Mouse (Mus musculus) limb, embryonic 14.5 days (tissue): Measurements from ENCODE around the gene Rptor. TPM values are rescaled to one million over a fixed set of nuclear protein-coding genes. Genes with fewer than 3 reads are reported as not detected.

Experiments used
- ATAC-seq: fragments of 200-750 bp; cut with Nextera tagmentation; 2 replicates; pipeline ENCODE4 v1.8.0; 2017; ENCODE audit warnings: low read depth, moderate number of reproducible peaks, moderate TSS enrichment; ENCODE audit not compliant: low FRiP score
- DNase-seq: peaks from one replicate; pipeline ENCODE4 v3.0.0-alpha.2; 2015; ENCODE audit warnings: low spot score
- H3K27ac ChIP-seq: fragments of 300-500 bp; sonication (generic); replicated peaks from 2 replicates; pipeline ENCODE4 v1.5.1; 2014; ENCODE audit warnings: low read depth, mild to moderate bottlenecking, low read length, moderate library complexity, mixed read lengths
- H3K27me3 ChIP-seq: fragments of 300-500 bp; sonication (generic); 2 replicates; pipeline ENCODE4 v1.6.1; 2014; ENCODE audit warnings: low read length, mixed read lengths; ENCODE audit not compliant: control insufficient read depth, insufficient read depth
- H3K36me3 ChIP-seq: fragments of 300-500 bp; sonication (generic); 2 replicates; pipeline ENCODE4 v1.6.1; 2014; ENCODE audit warnings: mild to moderate bottlenecking, low read length, moderate library complexity, mixed read lengths; ENCODE audit not compliant: control insufficient read depth, insufficient read depth
- H3K4me1 ChIP-seq: fragments of 300-500 bp; sonication (generic); 2 replicates; pipeline ENCODE4 v1.6.1; 2014; ENCODE audit warnings: antibody characterized with exemption, low read length, mixed read lengths; ENCODE audit not compliant: control insufficient read depth, insufficient read depth
- H3K4me2 ChIP-seq: fragments of 300-500 bp; sonication (generic); replicated peaks from 2 replicates; pipeline ENCODE4 v1.6.1; 2014; ENCODE audit warnings: low read depth, mild to moderate bottlenecking, low read length, moderate library complexity; ENCODE audit not compliant: severe bottlenecking
- H3K4me3 ChIP-seq: fragments of 300-500 bp; sonication (generic); replicated peaks from 2 replicates; pipeline ENCODE4 v1.5.1; 2014; ENCODE audit warnings: low read length
- H3K9ac ChIP-seq: fragments of 300-500 bp; sonication (generic); 2 replicates; pipeline ENCODE4 v1.6.1; 2014; ENCODE audit warnings: mild to moderate bottlenecking, low read depth, low read length, moderate library complexity; ENCODE audit not compliant: severe bottlenecking
- H3K9me3 ChIP-seq: fragments of 300-500 bp; sonication (generic); 2 replicates; pipeline ENCODE4 v1.6.1; 2016; ENCODE audit warnings: low read length; ENCODE audit not compliant: control insufficient read depth
- POLR2A ChIP-seq: fragments of 200-500 bp; IDR thresholded peaks from 2 replicates; pipeline ENCODE4 v1.8.0; 2012; ENCODE audit warnings: inconsistent platforms, mild to moderate bottlenecking, moderate library complexity, borderline replicate concordance; ENCODE audit not compliant: insufficient read depth, insufficient read length; ENCODE audit errors: extremely low read depth
- WGBS: fragments of 180-500 bp; shearing (Covaris S2); extraction: QIAGEN DNeasy Blood & Tissue Kit; methylation state at CpG from one replicate; pipeline ENCODE4 v1.1.7; 2014; 5-methylcytosine and 5-hydroxymethylcytosine counted together
- polyA plus RNA-seq, 2 experiments: library from polyadenylated mRNA; depleted of rRNA in 1 of 2; stranded (reverse) in 1 of 2; unstranded in 1 of 2; fragments of >200 nt; fragmentation: Nextera tagmentation in 1 of 2; extraction: Ambion mirVana in 1 of 2; gene quantifications; 2 replicates each; pipeline versions ENCODE4 v1.2.1 to v1.2.3; 2012 to 2014

Gene Rptor
- polyA plus RNA-seq, 2 experiments, result 13.7 to 24.3 TPM

- Histone ChIP-seq H3K9me3 (no peaks in the 10 kb centered on the region), H3K9ac (no peak overlapping the region), H3K4me3 (no peak overlapping the region), H3K27me3 (no peaks in the 10 kb centered on the region), H3K36me3 (peaks cover 3% of the 10 kb centered on the region; the same call in 1 of the 2 replicates), H3K27ac (no peak overlapping the region), H3K4me1 (no peaks in the 10 kb centered on the region), H3K4me2 (no peak overlapping the region)
- WGBS, result 82% methylated on average over 9 of the region's 9 CpGs
- ATAC-seq (no peak), DNase-seq (no peak)
- no peak for TF ChIP-seq POLR2A
These were observed 160.2 kb downstream of the Rptor start for GRCm38 (mm10) chr11:119762911-119763310.

- DNase-seq, result no peak
- Histone ChIP-seq H3K27me3 (no peaks in the 10 kb centered on the region), H3K9me3 (no peaks in the 10 kb centered on the region), H3K27ac (no peak overlapping the region), H3K36me3 (0 out of 2 replicates have a peak, but pooled peaks cover 3% of the 10 kb centered on the region), H3K4me2 (no peak overlapping the region), H3K4me1 (no peaks in the 10 kb centered on the region), H3K4me3 (no peak overlapping the region), H3K9ac (no peak overlapping the region)
- 90% methylated on average over 6 of the region's 6 CpGs for WGBS
- ATAC-seq, result no peak
- no peak for TF ChIP-seq POLR2A
These were observed 163.3 kb downstream of the Rptor start for GRCm38 (mm10) chr11:119766023-119766422.

- Histone ChIP-seq H3K36me3 (peaks cover 11% of the 10 kb centered on the region), H3K4me1 (no peaks in the 10 kb centered on the region), H3K9me3 (no peaks in the 10 kb centered on the region), H3K27ac (no peak overlapping the region), H3K4me3 (no peak overlapping the region), H3K27me3 (no peaks in the 10 kb centered on the region), H3K9ac (no peak overlapping the region), H3K4me2 (no peak overlapping the region)
- WGBS, result 89% methylated on average over 5 of the region's 5 CpGs
- ATAC-seq, result no peak
- TF ChIP-seq POLR2A, result no peak
- DNase-seq, result no peak
These were observed 164.2 kb downstream of the Rptor start for GRCm38 (mm10) chr11:119766782-119767459.

GRCm38 (mm10) chr11:119767525-119767924, 164.8 kb downstream of the Rptor start:
- 88% methylated on average over 6 of the region's 6 CpGs for WGBS
- Histone ChIP-seq H3K4me3 (no peak overlapping the region), H3K27ac (no peak overlapping the region), H3K4me1 (no peaks in the 10 kb centered on the region), H3K36me3 (peaks cover 13% of the 10 kb centered on the region), H3K27me3 (no peaks in the 10 kb centered on the region), H3K9ac (no peak overlapping the region), H3K9me3 (no peaks in the 10 kb centered on the region), H3K4me2 (no peak overlapping the region)
- DNase-seq, result no peak
- TF ChIP-seq POLR2A, result no peak
- no peak for ATAC-seq

GRCm38 (mm10) chr11:119768511-119768910, 165.8 kb downstream of the Rptor start:
- no peak for DNase-seq
- Histone ChIP-seq H3K4me1 (no peaks in the 10 kb centered on the region), H3K27me3 (no peaks in the 10 kb centered on the region), H3K27ac (no peak overlapping the region), H3K9me3 (no peaks in the 10 kb centered on the region), H3K4me2 (no peak overlapping the region), H3K4me3 (no peak overlapping the region), H3K36me3 (peaks cover 13% of the 10 kb centered on the region), H3K9ac (no peak overlapping the region)
- 89% methylated on average over 4 of the region's 4 CpGs for WGBS
- ATAC-seq, result no peak
- TF ChIP-seq POLR2A, result no peak
